Mouse (Mus musculus) CH12.LX (cell line): ENCODE results near the gene Ctla4. TPM values are rescaled to one million over a fixed set of nuclear protein-coding genes. Genes with fewer than 3 reads are reported as not detected.

Source experiments
- DNase-seq: peaks from one replicate; pipeline ENCODE4 v3.0.0-alpha.2; 2013; ENCODE audit errors: extremely low read depth
- H3K27ac ChIP-seq: 2 replicates; pipeline ENCODE4 v1.5.1; 2012; ENCODE audit warnings: low read depth, mild to moderate bottlenecking, control low read depth, moderate library complexity; ENCODE audit not compliant: insufficient read depth
- H3K27me3 ChIP-seq: replicated peaks from 2 replicates; pipeline ENCODE3; 2012; ENCODE audit warnings: inconsistent platforms
- H3K36me3 ChIP-seq, 2 experiments: replicated peaks in 1 of 2; 2 replicates each; pipeline versions ENCODE3 to v1.6.1; 2012; ENCODE audit warnings: inconsistent platforms in 1 of 2, low read length in 1 of 2, mild to moderate bottlenecking in 1 of 2, mixed read lengths in 1 of 2, moderate library complexity in 1 of 2; ENCODE audit not compliant: control insufficient read depth in 1 of 2, insufficient read depth in 1 of 2
- H3K4me1 ChIP-seq, 2 experiments: 2 replicates each; pipeline ENCODE4 v1.6.1; 2012; ENCODE audit warnings: inconsistent platforms in 1 of 2, moderate library complexity in 1 of 2; ENCODE audit not compliant: insufficient read depth in 2 of 2, control insufficient read depth in 1 of 2
- H3K4me2 ChIP-seq: 2 replicates; pipeline ENCODE4 v1.6.1; 2012; ENCODE audit warnings: low read depth, mild to moderate bottlenecking, control low read depth; ENCODE audit not compliant: poor library complexity, insufficient read depth, severe bottlenecking
- H3K4me3 ChIP-seq, 3 experiments: fragments of 150-350 bp in 1 of 3; sonication (generic) in 1 of 3; replicated peaks in 1 of 3; 2 replicates each; pipeline versions ENCODE3 to v1.5.1; 2011 to 2012; ENCODE audit warnings: low read depth in 2 of 3, low read length in 2 of 3, mild to moderate bottlenecking in 2 of 3, moderate library complexity in 2 of 3, control low read depth in 1 of 3, improper control_type of control experiment in 1 of 3, inconsistent platforms in 1 of 3, mixed read lengths in 1 of 3; ENCODE audit not compliant: poor library complexity in 1 of 3
- H3K79me2 ChIP-seq: replicated peaks from 2 replicates; pipeline ENCODE4 v1.6.1; 2012; ENCODE audit warnings: mild to moderate bottlenecking, moderate library complexity; ENCODE audit not compliant: control insufficient read depth, poor library complexity, insufficient read depth, severe bottlenecking; ENCODE audit errors: extremely low read depth
- H3K9ac ChIP-seq: 2 replicates; pipeline ENCODE4 v1.6.1; 2012; ENCODE audit warnings: low read depth, mild to moderate bottlenecking, control low read depth, moderate library complexity; ENCODE audit not compliant: insufficient read depth
- H3K9me3 ChIP-seq: replicated peaks from 2 replicates; pipeline ENCODE3; 2012; ENCODE audit warnings: low read length, inconsistent platforms, mixed read lengths
- BHLHE40 ChIP-seq: IDR thresholded peaks from 2 replicates; pipeline ENCODE4 v1.6.1; 2011; ENCODE audit warnings: mild to moderate bottlenecking, low read depth, low read length, improper control_type of control experiment
- CHD1 ChIP-seq: IDR thresholded peaks from 2 replicates; pipeline ENCODE4 v1.6.1; 2012; ENCODE audit warnings: low read depth, low read length, improper control_type of control experiment, inconsistent platforms
- CHD2 ChIP-seq: IDR thresholded peaks from 2 replicates; pipeline ENCODE4 v1.6.1; 2011; ENCODE audit warnings: low read length, improper control_type of control experiment
- CTCF ChIP-seq, 2 experiments: IDR thresholded peaks in 1 of 2; conservative IDR thresholded peaks in 1 of 2; 2 replicates each; pipeline ENCODE4 v1.5.1; 2011 to 2012; ENCODE audit warnings: low read depth in 2 of 2, low read length in 2 of 2, improper control_type of control experiment in 1 of 2, inconsistent platforms in 1 of 2, mild to moderate bottlenecking in 1 of 2, moderate library complexity in 1 of 2
- E2F4 ChIP-seq: IDR thresholded peaks from 2 replicates; pipeline ENCODE4 v1.6.1; 2011; ENCODE audit warnings: low read depth, low read length, improper control_type of control experiment; ENCODE audit not compliant: insufficient replicate concordance
- ELF1 ChIP-seq: IDR thresholded peaks from 2 replicates; pipeline ENCODE4 v1.6.1; 2014; ENCODE audit warnings: low read depth, mild to moderate bottlenecking, inconsistent platforms, low read length, improper control_type of control experiment
- EP300 ChIP-seq: IDR thresholded peaks from 2 replicates; pipeline ENCODE4 v1.6.1; 2011; ENCODE audit warnings: low read length, improper control_type of control experiment
- ETS1 ChIP-seq: conservative IDR thresholded peaks from 2 replicates; pipeline ENCODE4 v1.6.1; 2012; ENCODE audit warnings: low read depth, mild to moderate bottlenecking, inconsistent platforms, low read length, improper control_type of control experiment, moderate library complexity
- GABPA ChIP-seq: IDR thresholded peaks from 2 replicates; pipeline ENCODE4 v1.6.1; 2012; ENCODE audit warnings: low read depth, low read length, improper control_type of control experiment, inconsistent platforms; ENCODE audit not compliant: insufficient replicate concordance
- HCFC1 ChIP-seq: IDR thresholded peaks from 2 replicates; pipeline ENCODE4 v1.6.1; 2012; ENCODE audit warnings: low read depth, mild to moderate bottlenecking, inconsistent platforms, low read length, improper control_type of control experiment
- IRF4 ChIP-seq: IDR thresholded peaks from 2 replicates; pipeline ENCODE4 v1.6.1; 2014; ENCODE audit warnings: low read depth, mild to moderate bottlenecking, inconsistent platforms, low read length, improper control_type of control experiment
- JUN ChIP-seq: IDR thresholded peaks from 2 replicates; pipeline ENCODE4 v1.6.1; 2011; ENCODE audit warnings: low read depth, mild to moderate bottlenecking, low read length, improper control_type of control experiment, moderate library complexity; ENCODE audit not compliant: insufficient read depth
- JUND ChIP-seq: conservative IDR thresholded peaks from 2 replicates; pipeline ENCODE4 v1.6.1; 2011; ENCODE audit warnings: low read depth, low read length, improper control_type of control experiment
- KAT2A ChIP-seq: IDR thresholded peaks from 2 replicates; pipeline ENCODE4 v1.6.1; 2012; ENCODE audit warnings: low read length, improper control_type of control experiment, inconsistent platforms; ENCODE audit not compliant: insufficient replicate concordance
- MAFK ChIP-seq: IDR thresholded peaks from 2 replicates; pipeline ENCODE4 v1.6.1; 2011; ENCODE audit warnings: low read length, improper control_type of control experiment; ENCODE audit not compliant: insufficient replicate concordance
- MAX ChIP-seq: IDR thresholded peaks from 2 replicates; pipeline ENCODE4 v1.6.1; 2011; ENCODE audit warnings: low read length, improper control_type of control experiment
- MAZ ChIP-seq: IDR thresholded peaks from 2 replicates; pipeline ENCODE4 v1.6.1; 2012; ENCODE audit warnings: low read depth, mild to moderate bottlenecking, inconsistent platforms, low read length, improper control_type of control experiment, moderate library complexity
- MEF2A ChIP-seq: IDR thresholded peaks from 2 replicates; pipeline ENCODE4 v1.6.1; 2014; ENCODE audit warnings: low read depth, mild to moderate bottlenecking, inconsistent platforms, low read length, improper control_type of control experiment, borderline replicate concordance
- MXI1 ChIP-seq: IDR thresholded peaks from 2 replicates; pipeline ENCODE4 v1.6.1; 2011; ENCODE audit warnings: mild to moderate bottlenecking, low read depth, low read length, improper control_type of control experiment
- MYC ChIP-seq: IDR thresholded peaks from 2 replicates; pipeline ENCODE4 v1.6.1; 2011; ENCODE audit warnings: low read depth, mild to moderate bottlenecking, improper control_type of control experiment, low read length
- NELFE ChIP-seq: IDR thresholded peaks from 2 replicates; pipeline ENCODE4 v1.6.1; 2011; ENCODE audit warnings: low read depth, low read length, improper control_type of control experiment
- NRF1 ChIP-seq: IDR thresholded peaks from 2 replicates; pipeline ENCODE4 v1.6.1; 2014; ENCODE audit warnings: low read depth, mild to moderate bottlenecking, inconsistent platforms, low read length, improper control_type of control experiment, moderate library complexity
- PAX5 ChIP-seq: IDR thresholded peaks from 2 replicates; pipeline ENCODE4 v1.6.1; 2012; ENCODE audit warnings: low read length, inconsistent platforms, mixed read lengths
- POLR2A ChIP-seq: IDR thresholded peaks from 2 replicates; pipeline ENCODE4 v1.6.1; 2011; ENCODE audit warnings: low read depth, mild to moderate bottlenecking, improper control_type of control experiment, low read length
- POLR2AphosphoS2 ChIP-seq: IDR thresholded peaks from 2 replicates; pipeline ENCODE4 v1.6.1; 2011; ENCODE audit warnings: low read depth, low read length, improper control_type of control experiment
- RAD21 ChIP-seq: IDR thresholded peaks from 2 replicates; pipeline ENCODE4 v1.6.1; 2011; ENCODE audit warnings: low read depth, mild to moderate bottlenecking, low read length, improper control_type of control experiment, moderate library complexity
- RCOR1 ChIP-seq: conservative IDR thresholded peaks from 2 replicates; pipeline ENCODE4 v1.6.1; 2012; ENCODE audit warnings: low read depth, mild to moderate bottlenecking, inconsistent platforms, low read length, improper control_type of control experiment
- SIN3A ChIP-seq: IDR thresholded peaks from 2 replicates; pipeline ENCODE4 v1.6.1; 2012; ENCODE audit warnings: low read length, improper control_type of control experiment, inconsistent platforms
- SMC3 ChIP-seq: IDR thresholded peaks from 2 replicates; pipeline ENCODE4 v1.6.1; 2011; ENCODE audit warnings: low read depth, low read length, improper control_type of control experiment
- TBP ChIP-seq: conservative IDR thresholded peaks from 2 replicates; pipeline ENCODE4 v1.6.1; 2011; ENCODE audit warnings: low read depth, low read length, improper control_type of control experiment
- TCF12 ChIP-seq: IDR thresholded peaks from 2 replicates; pipeline ENCODE4 v1.6.1; 2014; ENCODE audit warnings: low read depth, mild to moderate bottlenecking, inconsistent platforms, low read length, improper control_type of control experiment
- UBTF ChIP-seq: IDR thresholded peaks from 2 replicates; pipeline ENCODE4 v1.6.1; 2012; ENCODE audit warnings: low read depth, mild to moderate bottlenecking, inconsistent platforms, low read length, improper control_type of control experiment, moderate library complexity
- USF1 ChIP-seq: IDR thresholded peaks from 2 replicates; pipeline ENCODE4 v1.6.1; 2014; ENCODE audit warnings: low read depth, mild to moderate bottlenecking, inconsistent platforms, low read length, improper control_type of control experiment
- USF2 ChIP-seq: conservative IDR thresholded peaks from 2 replicates; pipeline ENCODE4 v1.6.1; 2011; ENCODE audit warnings: low read depth, low read length, improper control_type of control experiment
- ZC3H11A ChIP-seq: IDR thresholded peaks from 2 replicates; pipeline ENCODE4 v1.6.1; 2012; ENCODE audit warnings: low read depth, mild to moderate bottlenecking, inconsistent platforms, low read length, improper control_type of control experiment
- ZKSCAN1 ChIP-seq: IDR thresholded peaks from 2 replicates; pipeline ENCODE4 v1.6.1; 2012; ENCODE audit warnings: low read depth, inconsistent platforms, low read length, improper control_type of control experiment, borderline replicate concordance
- ZMIZ1 ChIP-seq: IDR thresholded peaks from 2 replicates; pipeline ENCODE4 v1.6.1; 2012; ENCODE audit warnings: low read depth, mild to moderate bottlenecking, inconsistent platforms, low read length, improper control_type of control experiment
- ZNF384 ChIP-seq: IDR thresholded peaks from 2 replicates; pipeline ENCODE4 v1.6.1; 2012; ENCODE audit warnings: low read depth, low read length, improper control_type of control experiment, inconsistent platforms
- dilution Hi-C: fragments of 300-500 bp; cut with MboI; formaldehyde crosslinking; loops from 2 replicates; pipeline ENCODE4 v1.14.3; 2020; ENCODE audit warnings: low sequenced_read_pairs; ENCODE audit not compliant: extremely low pct_unique_long_range_greater_than_20kb, extremely low pct_ligation_motif_present
- in situ Hi-C: fragments of 300-500 bp; cut with MboI; formaldehyde crosslinking; loops from 3 replicates; pipeline ENCODE4 v1.14.3; 2019; ENCODE audit warnings: low sequenced_read_pairs, low pct_ligation_motif_present, low pct_unique_long_range_greater_than_20kb, mixed read lengths
- polyA plus RNA-seq: library from polyadenylated mRNA; unstranded; fragments of >175 nt; gene quantifications from 2 replicates; pipeline ENCODE4 v1.2.1, GENCODE M21; 2012; ENCODE audit warnings: low read depth; ENCODE audit not compliant: insufficient read length
- total RNA-seq, 2 experiments: library from RNA; depleted of rRNA; stranded (reverse); fragments of 300-350 nt in 1 of 2; fragments of >200 nt in 1 of 2; gene quantifications; 2 replicates each; pipeline ENCODE4 v1.2.3; 2012 to 2014

The Ctla4 gene
- total and polyA plus RNA-seq, 3 experiments: 11.6 to 54.7 (median 53.7) TPM

GRCm38 (mm10) chr1:60852075-60852769, 34.6 kb upstream of the Ctla4 start:
- Histone ChIP-seq H3K4me3 (peak overlapping the region; percentile 28 to 39 (median 29)), H3K9me3 (no peaks in the 10 kb centered on the region), H3K36me3 (peaks cover 0 to 12% of the 10 kb centered on the region in 2 experiments), H3K27me3 (no peaks in the 10 kb centered on the region), H3K4me2 (peak overlapping the region; percentile 79), H3K4me1 (peaks cover 6 to 51% of the 10 kb centered on the region in 2 experiments), H3K27ac (peak overlapping the region; percentile 88), H3K79me2 (peaks cover 19% of the 10 kb centered on the region), H3K9ac (peak overlapping the region; percentile 53)
- peak; percentile 52 for DNase-seq
- in situ Hi-C loops (loop anchor here (10.0 to 25.0 kb wide), 2 partner anchors 137 to 690 kb away; partner anchors contain the start of gene Cd28), dilution Hi-C loops (no loop called here)
- TF ChIP-seq MXI1: peak; percentile 86
- peak; percentile 83 for TF ChIP-seq BHLHE40
- peak; percentile 67 for TF ChIP-seq SIN3A
- no peak for TF ChIP-seq EP300
- TF ChIP-seq SMC3: no peak
- TF ChIP-seq ZC3H11A: no peak
- TF ChIP-seq CTCF (conservative IDR thresholded peaks at IDR 0.05 in 1 of 2, IDR thresholded peaks at IDR 0.05 in 1 of 2; ENCODE audit: low read depth in 2 of 2, low read length in 2 of 2): no peak
- TF ChIP-seq NRF1: no peak
- peak; percentile 33; the same call in 1 of the 2 replicates for TF ChIP-seq POLR2A
- TF ChIP-seq GABPA: no peak
- TF ChIP-seq ELF1: peak; percentile 49; the same call in 1 of the 2 replicates
- TF ChIP-seq KAT2A: no peak
- no peak for TF ChIP-seq E2F4
- no peak for TF ChIP-seq UBTF
- TF ChIP-seq POLR2AphosphoS2: no peak
- peak; percentile 57 for TF ChIP-seq ETS1
- no peak for TF ChIP-seq TBP
- no peak for TF ChIP-seq ZNF384
- 0 out of 2 replicates have a peak, but pooled peaks have one; percentile 0 for TF ChIP-seq IRF4
- peak; percentile 94 for TF ChIP-seq MAX
- TF ChIP-seq USF2: 0 out of 2 replicates have a peak, but pooled peaks have one; percentile 8
- TF ChIP-seq JUND: no peak
- no peak for TF ChIP-seq PAX5
- TF ChIP-seq MYC: peak; percentile 91
- no peak for TF ChIP-seq CHD1
- no peak for TF ChIP-seq MAFK
- TF ChIP-seq RCOR1: no peak
- TF ChIP-seq HCFC1: no peak
- no peak for TF ChIP-seq NELFE
- TF ChIP-seq TCF12: no peak
- no peak for TF ChIP-seq MAZ
- no peak for TF ChIP-seq RAD21
- no peak for TF ChIP-seq CHD2
- TF ChIP-seq ZKSCAN1: no peak
- no peak for TF ChIP-seq JUN
- no peak for TF ChIP-seq MEF2A
- no peak for TF ChIP-seq ZMIZ1
- TF ChIP-seq USF1: peak; percentile 36; the same call in 1 of the 2 replicates
